Mouse (Mus musculus) testis, adult 2 months (tissue): Measurements from ENCODE around the gene Smim5. TPM values are rescaled to one million over a fixed set of nuclear protein-coding genes. Genes with fewer than 3 reads are reported as not detected.

ENCODE experiments used
- H3K27ac ChIP-seq: fragments of 200-500 bp; 2 replicates; pipeline ENCODE4 v1.5.1; 2012; ENCODE audit warnings: low read depth, low read length; ENCODE audit not compliant: control insufficient read depth, insufficient read depth
- H3K27me3 ChIP-seq: fragments of 200-500 bp; 2 replicates; pipeline ENCODE4 v1.6.1; 2012; ENCODE audit warnings: mild to moderate bottlenecking, low read length, moderate library complexity; ENCODE audit not compliant: control insufficient read depth, insufficient read depth
- H3K36me3 ChIP-seq: fragments of 200-500 bp; 2 replicates; pipeline ENCODE4 v1.6.1; 2012; ENCODE audit warnings: mild to moderate bottlenecking, low read length; ENCODE audit not compliant: control insufficient read depth, insufficient read depth
- H3K4me1 ChIP-seq: fragments of 200-500 bp; 2 replicates; pipeline ENCODE4 v1.6.1; 2012; ENCODE audit warnings: low read length; ENCODE audit not compliant: control insufficient read depth, insufficient read depth
- H3K4me3 ChIP-seq: fragments of 200-500 bp; 2 replicates; pipeline ENCODE4 v1.5.1; 2012; ENCODE audit warnings: low read depth, mild to moderate bottlenecking, low read length, moderate library complexity, mixed read lengths; ENCODE audit not compliant: control insufficient read depth
- CTCF ChIP-seq: fragments of 200-500 bp; IDR thresholded peaks from 2 replicates; pipeline ENCODE4 v1.5.1; 2012; ENCODE audit warnings: low read depth, mild to moderate bottlenecking, inconsistent platforms, low read length, moderate library complexity; ENCODE audit not compliant: control insufficient read depth, insufficient read depth, insufficient replicate concordance
- POLR2A ChIP-seq: fragments of 200-500 bp; IDR thresholded peaks from 2 replicates; pipeline ENCODE4 v1.6.1; 2012; ENCODE audit warnings: low read depth, mild to moderate bottlenecking, inconsistent platforms, low read length, moderate library complexity; ENCODE audit not compliant: control insufficient read depth
- polyA plus RNA-seq: library from polyadenylated mRNA; depleted of rRNA; stranded (reverse); fragments of >200 nt; gene quantifications from 2 replicates; pipeline ENCODE4 v1.2.3, GENCODE M21; 2012

Smim5 gene
- polyA plus RNA-seq, 1 experiment, result not detected

- peaks cover 2% of the 10 kb centered on the region for H3K36me3 ChIP-seq
- no peak for TF ChIP-seq CTCF
- TF ChIP-seq POLR2A, result peak; percentile 70
- peak within 1 kb of the TSS; percentile 89 for H3K4me3 ChIP-seq
Observed at GRCm38 (mm10) chr11:115911632-115912376, 12.0 kb downstream of the Smim5 start, which contains the start of gene Smim6. Gene Smim6, plus strand, starts transcription at chr11:115912017.

GRCm38 (mm10) chr11:115916579-115916978 is 16.8 kb downstream of the Smim5 start:
- H3K27me3 ChIP-seq, result no peaks in the 10 kb centered on the region
- no peak overlapping the region for H3K27ac ChIP-seq
- peaks cover 2% of the 10 kb centered on the region for H3K36me3 ChIP-seq
- no peak for TF ChIP-seq POLR2A
- TF ChIP-seq CTCF, result no peak
- no peak overlapping the region for H3K4me3 ChIP-seq
- peaks cover 4% of the 10 kb centered on the region for H3K4me1 ChIP-seq

More at GRCm38 (mm10) chr11:115911632-115912376, 12.0 kb downstream of the Smim5 start, which contains the start of gene Smim6:
- Histone ChIP-seq H3K27ac (peak within 1 kb of the TSS; percentile 63), H3K4me1 (peaks cover 4% of the 10 kb centered on the region), H3K27me3 (no peaks in the 10 kb centered on the region)

GRCm38 (mm10) chr11:115918637-115919036 is 18.9 kb downstream of the Smim5 start:
- Histone ChIP-seq H3K36me3 (peaks cover 2% of the 10 kb centered on the region; the same call in 1 of the 2 replicates), H3K27ac (no peak overlapping the region), H3K4me3 (no peak overlapping the region), H3K27me3 (no peaks in the 10 kb centered on the region), H3K4me1 (no peaks in the 10 kb centered on the region)
- no peak for TF ChIP-seq CTCF
- no peak for TF ChIP-seq POLR2A

GRCm38 (mm10) chr11:115919073-115919472 is 19.3 kb downstream of the Smim5 start:
- TF ChIP-seq POLR2A (no peak), CTCF (no peak)
- Histone ChIP-seq H3K27me3 (no peaks in the 10 kb centered on the region), H3K4me1 (no peaks in the 10 kb centered on the region), H3K36me3 (peaks cover 2% of the 10 kb centered on the region; the same call in 1 of the 2 replicates), H3K27ac (no peak overlapping the region), H3K4me3 (no peak overlapping the region)

GRCm38 (mm10) chr11:115920110-115920818 is 20.5 kb downstream of the Smim5 start:
- TF ChIP-seq CTCF, result no peak
- TF ChIP-seq POLR2A, result no peak
- Histone ChIP-seq H3K27me3 (no peaks in the 10 kb centered on the region), H3K36me3 (peaks cover 2% of the 10 kb centered on the region; the same call in 1 of the 2 replicates), H3K4me3 (no peak overlapping the region), H3K4me1 (no peaks in the 10 kb centered on the region), H3K27ac (no peak overlapping the region)

GRCm38 (mm10) chr11:115921986-115922385 is 22.2 kb downstream of the Smim5 start:
- Histone ChIP-seq H3K4me1 (no peaks in the 10 kb centered on the region), H3K36me3 (peaks cover 2% of the 10 kb centered on the region; the same call in 1 of the 2 replicates), H3K27me3 (no peaks in the 10 kb centered on the region), H3K27ac (no peak overlapping the region), H3K4me3 (no peak overlapping the region)
- TF ChIP-seq POLR2A (no peak), CTCF (no peak)

GRCm38 (mm10) chr11:115929031-115929430 is 29.3 kb downstream of the Smim5 start:
- Histone ChIP-seq H3K27me3 (no peaks in the 10 kb centered on the region), H3K27ac (no peak overlapping the region), H3K36me3 (peaks cover 2% of the 10 kb centered on the region; the same call in 1 of the 2 replicates), H3K4me1 (peaks cover 4% of the 10 kb centered on the region; the same call in 1 of the 2 replicates), H3K4me3 (no peak overlapping the region)
- TF ChIP-seq POLR2A (no peak), CTCF (no peak)
